Mouse (Mus musculus): ENCODE measurements around the gene Plekhg3.

DNA sequence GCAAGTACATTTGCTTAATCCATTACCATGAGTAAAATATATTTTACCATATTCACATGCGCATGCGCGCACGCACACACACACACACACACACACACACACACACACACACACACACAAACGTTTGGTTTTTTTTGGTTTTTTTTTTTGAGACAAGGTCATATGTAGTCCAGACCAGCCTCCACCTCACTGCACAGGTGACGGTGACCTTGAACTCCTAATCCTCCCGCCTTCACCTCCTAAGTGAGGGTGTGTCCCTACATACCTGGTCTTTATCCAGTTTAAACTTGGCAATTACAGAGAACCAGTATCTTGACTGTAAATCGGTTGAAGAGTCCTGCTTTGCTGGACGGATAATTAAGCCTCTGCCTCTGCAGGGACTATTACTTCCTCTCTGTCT is 31.4 kb upstream of the Plekhg3 start:
- TF ChIP-seq CTCF (IDR thresholded peaks at IDR 0.05) = no peak
- no peak for TF ChIP-seq EP300 (IDR thresholded peaks at IDR 0.05)
